Mouse (Mus musculus): ENCODE data around the gene Gm12830.

DNA sequence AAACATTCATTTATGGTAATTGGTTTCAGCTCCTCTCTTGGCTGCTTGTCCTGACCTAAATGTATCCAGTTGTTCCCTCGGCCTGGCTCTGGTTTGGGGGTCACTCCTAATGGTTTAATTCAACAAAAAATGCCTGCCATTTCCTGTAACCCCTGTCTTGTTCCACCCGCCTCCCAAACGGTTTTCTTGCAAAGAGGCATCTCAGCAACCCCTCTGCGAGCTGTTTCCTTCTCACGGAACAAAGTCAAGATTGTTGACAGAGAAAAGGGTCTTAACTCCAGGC lies 42.1 kb upstream of the Gm12830 start:
- TF ChIP-seq POLR2A (IDR thresholded peaks at IDR 0.05; ENCODE audit: borderline replicate concordance, extremely low read depth, low read depth, low read length) = no peak
- TF ChIP-seq CTCF (IDR thresholded peaks at IDR 0.05; ENCODE audit: insufficient read depth, low read length) = no peak

All from lung, adult 2 months (tissue).